ENCODE assay signal across 9 mouse cellular contexts in genomic region chr3:101012131-101012571, GRCm38 (mm10). TPM values are rescaled to one million over a fixed set of nuclear protein-coding genes. Genes with fewer than 3 reads are reported as not detected.
DNase-seq lines count a peak whose midpoint lies in the region; ATAC-seq lines count a peak whose summit lies in the region.
"Had no signal": no experiment of that assay in that cellular context is flagged by ENCODE, and none has a peak within 500 bp of the region (broad histone marks: within the 10 kb centered on the region; RNA-seq: fewer than 3 reads in every experiment).

No protein-coding gene starts in this region.

- 0 out of 2 replicates have a peak overlapping the region, but pooled peaks have one; percentile 8 for H3K27ac ChIP-seq in lung, embryonic 16.5 days (ENCODE audit: low read length)
- 0 out of 2 replicates have a peak overlapping the region, but pooled peaks have one; percentile 35 for H3K27ac ChIP-seq in heart, embryonic 12.5 days (ENCODE audit: poor library complexity, severe bottlenecking)

- peak; percentile 18 for DNase-seq in cerebellum, adult 9-11 months
- DNase-seq in cerebellum, adult 11 months, result no peak
- DNase-seq in lung, postnatal 14 days, result no peak
- peak; percentile 49 to 61 for DNase-seq in lung, postnatal 4 days
- no peak for DNase-seq in urinary bladder, postnatal 25 days (ENCODE audit: low spot score)
- DNase-seq in adrenal gland, adult 18-20 months (ENCODE audit: low spot score in 2 of 2), result no peak

- peaks cover 12% of the 10 kb centered on the region for H3K4me1 ChIP-seq in lung, embryonic 16.5 days (replicated peaks; ENCODE audit: control insufficient read depth, insufficient read depth, low read length)
- H3K4me1 ChIP-seq in heart, embryonic 12.5 days (replicated peaks), result peaks cover 31% of the 10 kb centered on the region

- H3K4me2 ChIP-seq in lung, embryonic 16.5 days (ENCODE audit: low read depth, low read length), result no peak overlapping the region
- H3K4me2 ChIP-seq in heart, embryonic 12.5 days, result no peak overlapping the region; the same call in 1 of the 2 replicates

- no peak overlapping the region for H3K9ac ChIP-seq in lung, embryonic 16.5 days (ENCODE audit: low read length)
- H3K9ac ChIP-seq in heart, embryonic 12.5 days, result no peak overlapping the region

- H3K36me3 ChIP-seq in lung, embryonic 16.5 days (ENCODE audit: control insufficient read depth, insufficient read depth, low read length), result no peaks in the 10 kb centered on the region
- H3K36me3 ChIP-seq in heart, embryonic 12.5 days, result no peaks in the 10 kb centered on the region

- no peak overlapping the region for H3K4me3 ChIP-seq in lung, embryonic 16.5 days (ENCODE audit: low read length)
- H3K4me3 ChIP-seq in heart, embryonic 12.5 days, result no peak overlapping the region

- peak; percentile 76 for ATAC-seq in lung, embryonic 16.5 days (ENCODE audit: low read depth)
- peak; percentile 53; the same call in 1 of the 2 replicates for ATAC-seq in heart, embryonic 12.5 days (ENCODE audit: insufficient number of reproducible peaks, low FRiP score)

- no peaks in the 10 kb centered on the region for H3K9me3 ChIP-seq in lung, embryonic 16.5 days (ENCODE audit: control insufficient read depth, low read length)
- no peaks in the 10 kb centered on the region for H3K9me3 ChIP-seq in heart, embryonic 12.5 days (replicated peaks)

- H3K27me3 ChIP-seq in lung, embryonic 16.5 days (ENCODE audit: control insufficient read depth, insufficient read depth, low read depth, low read length), result no peaks in the 10 kb centered on the region
- H3K27me3 ChIP-seq in heart, embryonic 12.5 days (replicated peaks), result no peaks in the 10 kb centered on the region
- H3K27me3 ChIP-seq: CH12.LX had no signal

- 27% methylated on average over 10 of the region's 10 CpGs for WGBS in lung, embryonic 16.5 days
- WGBS in heart, embryonic 12.5 days, result 44% methylated on average over 10 of the region's 10 CpGs

RNA-seq across cellular contexts. Expression of gene Cd101, which starts 17.2 kb away (rescaled TPM):
- polyA plus RNA-seq in lung, embryonic 16.5 days (2015; fragmentation: Nextera tagmentation; extraction: Ambion mirVana), result 0.28 and 0.39 TPM in 2 replicates
- polyA plus RNA-seq in heart, embryonic 12.5 days (2016; fragmentation: Nextera tagmentation; extraction: Ambion mirVana), result 0.27 and 0.46 TPM in 2 replicates
- total RNA-seq in adrenal gland, adult 18-20 months (2021), result under 1 TPM in 1 of 2 experiments, not detected in 1; 0.10 TPM
- total RNA-seq: CH12.LX had no signal

RNA-seq across cellular contexts. Expression of gene Ttf2, which starts 42.7 kb away (rescaled TPM):
- 15.5 and 18.2 TPM in 2 replicates for polyA plus RNA-seq in lung, embryonic 16.5 days (2015; fragmentation: Nextera tagmentation; extraction: Ambion mirVana)
- 15.2 and 15.7 TPM in 2 replicates for polyA plus RNA-seq in heart, embryonic 12.5 days (2016; fragmentation: Nextera tagmentation; extraction: Ambion mirVana)
- 1 to 10 TPM; 6.0 to 7.7 TPM for total RNA-seq in adrenal gland, adult 18-20 months (2021)

Comparison
In these comparisons a context has a peak if more than half of its experiments do, and no peak if none do; other contexts are left out.
1. DNase-seq: peak in cerebellum, adult 9-11 months (single experiment) and lung, postnatal 4 days (2 of 2); none in cerebellum, adult 11 months (single experiment), lung, postnatal 14 days (single experiment), urinary bladder, postnatal 25 days (single experiment) and adrenal gland, adult 18-20 months (0 of 2).